Mouse (Mus musculus): Measurements from ENCODE around the gene Car8.
"Not testable (repeated sequence)": the region's sequence is repeated elsewhere in the genome, so short reads cannot be mapped to it uniquely, and the experiment has no call there.

The Car8 gene

DNA sequence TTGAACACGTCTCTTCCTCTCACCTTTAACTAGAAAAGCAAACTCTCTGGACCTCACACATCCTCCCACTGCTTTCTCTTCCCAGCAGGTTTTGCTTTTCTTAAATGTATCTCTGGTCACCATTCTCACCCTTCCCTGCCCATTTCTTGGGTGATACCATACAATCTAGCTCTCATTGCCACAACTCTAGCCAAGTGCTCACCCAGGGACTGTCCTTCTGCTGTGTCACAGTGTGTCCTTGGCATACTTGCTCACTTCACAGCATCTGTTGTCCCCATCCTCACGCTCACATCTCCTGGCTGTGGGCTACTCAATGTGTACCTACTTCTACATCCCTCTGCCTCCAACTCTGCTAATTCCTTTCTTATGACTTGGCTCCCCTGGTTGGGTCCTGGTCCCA, 37.2 kb downstream of the Car8 start:
- DNase-seq: no peak

DNA sequence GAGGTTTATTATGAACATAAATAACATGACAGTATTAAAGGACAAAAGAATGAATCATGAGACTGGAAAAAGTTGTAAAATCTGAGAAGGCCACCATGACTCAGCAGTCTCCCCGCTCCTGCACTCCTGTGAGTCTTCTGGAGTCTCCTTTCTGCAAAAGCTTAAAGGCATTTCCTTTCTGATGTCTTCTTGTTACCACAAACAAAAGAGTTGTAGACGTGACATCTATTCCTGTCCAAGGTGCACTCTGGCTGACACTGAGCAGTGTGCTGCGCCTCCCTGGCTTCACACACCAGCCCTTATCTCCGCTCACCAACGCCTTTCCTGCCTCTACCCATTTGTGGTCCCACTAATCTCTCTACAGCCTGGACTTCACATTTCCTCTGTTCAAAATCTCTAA, 38.8 kb downstream of the Car8 start:
- DNase-seq: no peak

DNA sequence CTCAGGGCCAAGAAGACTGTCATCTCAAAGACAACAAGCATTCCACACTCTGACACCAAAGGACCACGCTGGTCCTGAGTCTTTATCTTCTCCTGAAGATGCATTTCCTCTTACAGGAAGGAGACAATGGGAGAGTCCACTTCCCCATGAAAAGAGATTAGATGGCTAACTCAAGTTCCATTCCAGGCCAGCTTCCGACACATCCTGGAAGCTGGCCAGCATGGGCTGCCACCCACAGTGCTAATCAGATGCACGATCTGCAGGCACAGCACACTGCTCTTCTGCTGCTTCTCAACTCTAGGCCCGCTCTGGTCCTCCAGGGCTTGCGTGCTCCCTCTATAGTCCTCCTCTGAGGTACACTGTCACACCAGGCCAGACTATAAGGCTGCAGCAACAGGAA, 40.8 kb downstream of the Car8 start:
- DNase-seq: no peak

DNA sequence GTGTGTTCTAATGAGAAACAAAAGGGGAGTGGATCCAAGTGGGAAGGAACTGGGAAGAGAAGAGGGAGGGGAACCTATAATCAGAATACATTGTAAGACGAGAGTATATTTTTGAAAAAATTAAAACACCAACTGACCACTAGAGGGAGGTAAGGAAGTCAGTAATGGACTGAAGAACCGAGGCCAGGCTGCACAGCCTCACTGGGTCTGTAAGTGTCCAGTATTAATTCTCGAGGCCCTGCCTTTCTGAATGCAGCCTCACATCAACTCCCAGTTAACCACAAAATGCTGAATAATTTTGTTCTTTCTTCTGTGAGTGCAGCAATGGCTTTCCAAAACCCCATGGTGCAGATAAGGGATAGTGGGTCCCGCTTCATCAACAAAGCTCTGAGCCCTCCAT, 48.4 kb downstream of the Car8 start:
- DNase-seq: no peak

DNA sequence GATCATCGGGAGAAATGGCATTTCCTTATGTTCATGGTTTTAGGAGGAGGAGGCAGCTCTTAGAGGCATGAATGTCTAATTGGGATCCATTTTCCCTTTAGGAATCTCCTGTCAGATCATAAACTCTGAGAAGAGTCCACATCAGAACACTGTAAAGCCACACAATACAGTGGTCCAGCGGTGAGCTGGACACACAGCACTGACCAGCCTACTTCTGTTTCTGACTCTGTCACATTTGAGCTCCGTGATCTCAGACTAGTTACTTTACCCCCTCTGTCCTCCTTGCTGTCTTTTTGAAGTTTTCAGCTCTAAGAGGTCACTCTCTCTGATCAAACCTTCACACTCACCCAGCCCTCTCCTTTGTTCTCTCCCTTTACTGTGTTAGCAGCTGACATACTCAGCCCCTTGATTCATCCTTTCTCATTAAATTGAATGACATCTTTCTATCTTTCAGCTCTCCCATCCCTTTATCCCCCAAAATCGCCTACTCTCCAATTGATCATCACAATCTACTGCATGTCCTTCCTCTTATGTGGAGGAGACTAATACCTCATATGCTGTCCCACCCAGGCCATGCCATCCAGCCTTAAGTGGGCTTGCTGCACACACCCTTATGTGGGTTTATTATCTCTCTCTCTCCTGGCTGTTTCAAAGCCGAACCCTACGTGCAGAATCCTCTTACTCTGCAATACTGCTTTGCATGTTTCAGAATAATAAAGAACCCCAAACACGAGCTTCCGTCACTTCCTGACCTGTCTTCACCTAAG, 51.7 kb downstream of the Car8 start:
- no peak for DNase-seq

DNA sequence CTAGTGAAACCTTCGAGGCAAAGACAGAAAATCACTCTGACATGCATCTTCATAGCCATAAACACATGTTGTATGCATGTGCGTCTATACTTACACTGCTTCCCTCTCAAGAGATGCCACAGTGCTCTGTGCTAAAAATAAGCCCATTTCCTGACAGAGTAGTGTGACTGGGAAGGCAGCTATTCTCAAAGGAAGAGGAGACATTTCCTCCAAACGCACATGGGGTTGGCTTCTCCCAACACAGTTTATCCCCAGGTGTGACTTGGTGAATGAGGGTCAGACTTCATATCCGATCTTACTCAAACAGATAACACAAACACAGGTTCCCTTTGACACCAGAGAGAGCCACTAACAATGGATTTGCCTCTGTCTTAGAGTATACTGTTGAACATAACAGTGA, 58.3 kb downstream of the Car8 start:
- DNase-seq: no peak

DNA sequence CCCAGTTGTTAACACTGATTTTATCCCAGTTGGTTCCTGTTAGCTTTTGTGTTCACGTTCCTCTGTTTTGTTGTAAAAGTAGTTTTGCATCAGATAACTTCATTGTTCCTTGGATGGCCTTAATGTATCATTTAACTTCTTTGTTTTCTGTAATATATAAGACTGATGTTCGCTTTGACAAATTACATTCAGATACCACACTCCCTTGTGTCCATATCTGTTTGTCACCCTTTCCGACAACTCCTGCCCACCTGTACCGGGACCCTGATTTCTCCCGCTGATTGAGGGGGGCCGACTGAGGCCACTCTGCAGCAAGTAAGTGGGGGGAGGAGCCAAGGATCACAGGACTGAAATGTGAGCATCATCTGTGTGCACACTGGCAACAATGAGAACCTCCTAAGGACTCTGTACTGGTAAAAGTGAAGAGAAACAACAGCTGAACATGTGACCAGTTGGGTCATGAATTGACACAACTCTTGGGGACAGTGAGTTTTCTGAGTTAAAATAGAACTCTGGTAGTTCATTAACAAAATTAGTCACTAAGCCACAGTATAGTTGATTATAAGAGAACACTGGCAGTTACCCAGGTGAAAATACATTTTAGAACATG, 84.1 kb downstream of the Car8 start:
- no peak for DNase-seq

DNA sequence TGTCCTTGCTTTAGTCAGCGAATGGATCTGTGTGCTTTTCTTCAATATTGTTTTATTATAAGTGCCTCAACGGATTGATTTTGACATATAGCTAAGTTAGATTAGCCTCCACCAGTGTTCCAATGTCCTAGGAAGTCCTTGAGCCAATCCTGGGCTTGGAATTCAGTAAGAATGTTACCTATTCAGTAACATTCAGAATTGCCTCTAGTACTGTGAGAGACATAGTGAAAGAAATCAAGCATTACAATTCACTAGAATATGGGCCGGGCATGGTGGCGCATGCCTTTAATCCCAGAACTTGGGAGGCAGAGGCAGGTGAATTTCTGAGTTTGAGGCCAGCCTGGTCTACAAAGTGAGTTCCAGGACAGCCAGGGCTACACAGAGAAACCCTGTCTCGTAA, 84.9 kb downstream of the Car8 start:
- not testable (repeated sequence) for DNase-seq

DNA sequence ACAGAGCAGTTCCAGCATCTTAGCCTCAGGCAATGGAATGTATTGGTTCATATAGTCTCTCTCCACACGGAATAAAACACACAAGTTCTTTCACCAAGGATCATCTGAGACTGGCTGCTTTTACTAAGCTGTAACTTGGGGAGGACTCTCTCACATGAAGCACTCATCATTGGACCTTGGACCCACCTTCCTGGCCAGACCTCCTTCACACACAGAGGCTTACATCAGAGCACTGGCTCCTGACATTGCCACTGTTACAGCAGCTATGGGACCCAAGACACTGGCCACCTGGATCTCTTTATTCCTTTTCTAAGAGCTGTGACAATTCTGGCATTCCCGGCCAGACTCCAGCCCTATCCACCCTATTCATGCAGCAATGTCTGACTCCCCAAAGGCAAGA, 101.4 kb downstream of the Car8 start:
- DNase-seq: no peak

DNA sequence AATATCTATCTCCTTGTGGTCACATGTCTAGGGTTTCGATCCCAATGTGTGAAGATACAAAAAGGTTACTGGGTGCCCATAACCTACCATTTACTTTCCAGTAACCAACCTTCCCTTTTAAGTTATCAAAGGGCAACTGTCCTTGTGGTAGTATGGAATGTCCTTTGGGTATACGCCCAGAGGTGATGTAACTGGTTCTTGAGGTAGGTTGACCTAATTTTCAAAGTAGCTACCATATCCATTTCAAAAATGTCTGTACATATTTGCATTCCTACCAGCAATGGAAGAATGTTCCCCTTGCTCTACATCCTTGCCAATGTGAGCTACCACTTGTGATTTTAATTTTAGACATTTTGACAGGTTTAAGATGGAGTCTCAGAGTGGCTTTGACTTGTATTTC, 106.8 kb downstream of the Car8 start:
- DNase-seq: no peak

DNA sequence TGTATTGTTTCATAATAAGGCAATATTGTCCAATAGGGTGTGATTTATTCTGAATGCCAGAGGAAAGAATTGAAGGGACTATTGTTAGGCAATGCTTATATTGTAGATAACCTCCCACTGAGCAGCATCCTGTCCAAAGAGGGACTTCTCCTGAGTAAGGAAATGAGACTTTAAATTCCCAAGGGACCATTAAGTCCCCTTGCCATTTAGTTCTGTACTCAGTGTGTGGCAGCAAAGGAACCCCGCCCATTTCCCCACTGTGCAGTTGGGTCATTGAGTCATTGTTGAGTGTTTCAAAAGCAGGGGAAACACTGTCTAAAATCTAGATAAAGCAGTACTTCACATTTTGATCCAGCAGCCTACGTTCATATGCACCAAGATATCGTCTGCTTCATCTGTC, 125.3 kb downstream of the Car8 start:
- no peak for DNase-seq

DNA sequence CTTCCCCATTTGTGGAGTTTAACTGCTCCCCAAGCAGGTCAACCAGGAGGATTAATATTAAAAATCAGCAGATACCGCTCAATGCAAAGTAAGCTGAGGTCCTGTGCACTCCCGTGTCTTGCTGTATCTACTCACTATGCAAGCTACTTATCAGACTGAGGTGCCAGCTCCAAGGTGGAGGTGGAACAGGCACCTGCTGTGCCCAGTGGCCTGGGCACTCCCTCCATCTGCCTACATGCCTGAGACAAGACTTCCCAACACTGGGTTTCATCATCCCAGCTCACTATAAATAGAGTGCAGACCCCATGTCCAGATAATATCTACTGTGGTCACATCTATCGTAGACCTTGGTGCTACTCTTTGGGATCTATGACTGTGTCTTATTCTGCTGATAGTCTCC, 127.0 kb downstream of the Car8 start:
- DNase-seq: no peak

DNA sequence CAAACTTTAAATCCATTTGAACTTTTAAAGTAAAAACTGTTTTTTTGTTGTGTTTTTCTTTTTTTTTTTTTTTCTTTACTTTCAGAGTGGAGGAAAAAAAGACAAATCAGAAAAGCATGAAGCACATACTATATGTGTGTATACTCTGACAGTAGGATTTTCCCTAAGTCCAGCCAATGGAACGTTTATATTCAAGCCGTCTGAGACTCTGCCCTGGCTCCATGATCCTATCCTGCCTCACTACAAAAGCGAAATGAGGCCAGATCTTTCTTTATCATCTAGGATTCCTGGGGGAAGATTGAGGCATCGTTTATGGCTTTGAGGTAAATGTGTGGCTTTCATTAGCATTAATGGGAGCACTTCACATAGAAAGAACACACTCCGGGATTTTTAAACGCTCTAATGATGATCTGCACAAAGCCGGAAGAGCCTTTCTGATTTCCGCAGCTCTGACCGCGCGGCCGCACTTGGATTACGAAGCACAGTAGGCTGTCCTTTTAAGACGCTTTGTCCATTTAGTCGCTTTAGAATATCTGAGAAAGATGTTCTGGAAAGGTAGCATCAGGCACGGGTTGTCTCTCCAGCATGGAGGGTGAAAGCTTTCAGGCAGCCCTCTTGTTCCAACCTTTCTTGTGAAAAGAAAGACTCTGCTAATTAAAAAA, 128.8 kb downstream of the Car8 start:
- no peak for DNase-seq

DNA sequence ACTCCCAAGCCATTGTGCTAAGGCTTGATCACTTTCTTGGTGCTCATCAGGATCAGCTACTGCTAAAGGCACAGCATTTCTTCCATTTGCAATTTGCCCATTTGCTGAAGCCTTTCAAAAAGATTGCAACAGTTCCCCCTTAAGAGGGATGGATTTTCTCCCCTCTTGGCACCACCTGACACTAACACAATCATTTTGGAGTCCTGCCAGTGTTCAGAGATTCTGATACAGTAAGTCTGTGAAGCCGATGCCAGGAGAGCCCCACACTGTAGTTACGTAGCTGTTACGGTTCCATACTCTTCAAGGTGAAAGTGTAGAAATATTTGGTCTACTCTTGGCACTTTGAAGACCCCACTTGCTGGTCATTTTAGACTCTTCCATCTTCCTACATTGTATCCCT, 137.4 kb downstream of the Car8 start:
- no peak for DNase-seq

DNA sequence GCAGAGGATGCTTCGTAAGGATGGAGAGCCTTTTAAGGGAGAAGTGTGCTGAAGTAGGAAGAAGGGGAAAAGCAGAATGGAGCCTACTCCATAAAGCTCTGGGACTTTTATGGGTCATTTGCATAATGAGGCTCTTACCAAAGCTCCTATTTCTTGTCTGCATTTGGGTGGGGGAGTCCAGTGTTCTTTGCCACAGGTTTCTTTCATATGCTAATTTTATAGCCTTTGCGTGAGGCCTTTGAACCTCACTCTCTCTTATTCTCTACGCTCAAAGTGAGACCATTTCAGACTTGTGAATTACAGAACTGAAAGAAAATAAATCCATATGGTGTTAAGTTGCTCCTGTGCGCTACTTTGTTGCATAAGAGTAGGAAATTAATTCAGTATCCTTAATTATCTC, 140.8 kb downstream of the Car8 start:
- no peak for DNase-seq

DNA sequence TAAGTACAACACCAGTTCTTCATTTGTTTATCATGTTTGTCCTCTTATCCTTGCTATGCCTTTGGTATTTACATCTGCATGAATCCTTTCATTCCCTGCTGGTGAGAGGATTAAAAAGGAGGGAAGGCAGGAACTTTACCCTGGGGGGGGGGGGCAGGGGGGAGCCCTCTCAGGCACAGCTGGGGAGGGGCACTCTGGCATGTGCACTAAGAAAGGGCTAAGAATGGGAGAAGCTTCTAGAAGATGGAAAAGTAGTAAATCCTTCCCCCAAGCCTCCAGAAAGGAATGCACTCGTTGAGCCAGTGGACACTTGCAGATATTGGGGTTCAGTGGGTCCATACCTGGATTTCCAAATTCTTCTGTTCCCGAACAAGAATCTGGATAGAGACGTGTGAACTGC, 141.2 kb downstream of the Car8 start:
- no peak for DNase-seq

DNA sequence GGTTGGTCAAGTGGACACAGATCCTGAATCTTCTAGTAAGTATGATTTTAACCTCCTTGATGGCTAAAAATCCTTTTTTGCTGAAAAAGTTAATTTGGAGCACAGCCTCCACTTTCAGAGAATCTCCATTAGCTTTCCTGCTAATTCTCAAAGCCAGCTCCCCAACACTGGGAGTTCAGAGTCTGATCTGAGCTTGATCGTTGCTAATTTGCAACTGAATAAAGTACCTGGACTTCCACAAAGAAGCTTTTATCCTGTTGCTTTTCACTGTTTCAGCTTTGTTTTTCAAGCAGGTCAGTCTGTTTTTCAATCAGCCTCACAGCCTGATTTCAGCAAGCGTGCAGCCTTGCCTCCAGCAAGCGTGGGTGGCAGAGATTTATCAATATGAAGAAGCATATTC, 145.3 kb downstream of the Car8 start:
- DNase-seq: not testable (repeated sequence)
